Mouse (Mus musculus) testis, adult 2 months (tissue): Measurements from ENCODE around the gene Tekt5.

Experiments used
- CTCF ChIP-seq: fragments of 200-500 bp; IDR thresholded peaks from 2 replicates; pipeline ENCODE4 v1.5.1; 2012; ENCODE audit warnings: low read depth, mild to moderate bottlenecking, inconsistent platforms, low read length, moderate library complexity; ENCODE audit not compliant: control insufficient read depth, insufficient read depth, insufficient replicate concordance
- POLR2A ChIP-seq: fragments of 200-500 bp; IDR thresholded peaks from 2 replicates; pipeline ENCODE4 v1.6.1; 2012; ENCODE audit warnings: low read depth, mild to moderate bottlenecking, inconsistent platforms, low read length, moderate library complexity; ENCODE audit not compliant: control insufficient read depth

- TF ChIP-seq POLR2A, result no peak
- no peak for TF ChIP-seq CTCF
Measured at GRCm38 (mm10) chr16:10436166-10436565, 40.9 kb upstream of the Tekt5 start.
